Mouse (Mus musculus) forebrain, embryonic 15.5 days (tissue): ENCODE results near the gene Ptpn11. TPM values are rescaled to one million over a fixed set of nuclear protein-coding genes. Genes with fewer than 3 reads are reported as not detected.
"Not testable (repeated sequence)": the region's sequence is repeated elsewhere in the genome, so short reads cannot be mapped to it uniquely, and the experiment has no call there.

Experiments used
- ATAC-seq: fragments of 200-750 bp; cut with Nextera tagmentation; replicated peaks from 2 replicates; pipeline ENCODE4 v1.8.0; 2017; ENCODE audit warnings: mild to moderate bottlenecking, moderate TSS enrichment, moderate library complexity
- H3K27ac ChIP-seq: fragments of 300-500 bp; sonication (generic); replicated peaks from 2 replicates; pipeline ENCODE4 v1.5.1; 2015; ENCODE audit warnings: mild to moderate bottlenecking, inconsistent platforms
- H3K27me3 ChIP-seq: fragments of 300-500 bp; sonication (generic); 2 replicates; pipeline ENCODE4 v1.6.1; 2015; ENCODE audit warnings: inconsistent platforms
- H3K36me3 ChIP-seq: fragments of 300-500 bp; sonication (generic); 2 replicates; pipeline ENCODE4 v1.6.1; 2015; ENCODE audit warnings: mild to moderate bottlenecking, inconsistent platforms
- H3K4me1 ChIP-seq: fragments of 300-500 bp; sonication (generic); 2 replicates; pipeline ENCODE4 v1.6.1; 2015; ENCODE audit warnings: inconsistent platforms
- H3K4me2 ChIP-seq: fragments of 300-500 bp; sonication (generic); replicated peaks from 2 replicates; pipeline ENCODE4 v1.6.1; 2015; ENCODE audit warnings: mild to moderate bottlenecking, inconsistent platforms
- H3K4me3 ChIP-seq: fragments of 300-500 bp; sonication (generic); 2 replicates; pipeline ENCODE4 v1.5.1; 2015; ENCODE audit warnings: mild to moderate bottlenecking, inconsistent platforms
- H3K9ac ChIP-seq: fragments of 300-500 bp; sonication (generic); replicated peaks from 2 replicates; pipeline ENCODE4 v1.6.1; 2015; ENCODE audit warnings: mild to moderate bottlenecking, inconsistent platforms
- H3K9me3 ChIP-seq: fragments of 300-500 bp; sonication (generic); 2 replicates; pipeline ENCODE4 v1.6.1; 2016; ENCODE audit warnings: inconsistent platforms
- WGBS: fragments of 180-500 bp; shearing (Covaris S2); methylation state at CpG from one replicate; pipeline ENCODE4 v1.1.7; 2015; ENCODE audit warnings: mixed read lengths; 5-methylcytosine and 5-hydroxymethylcytosine counted together
- polyA plus RNA-seq: library from polyadenylated mRNA; unstranded; fragments of >200 nt; fragmentation: Nextera tagmentation; extraction: Ambion mirVana; gene quantifications from 2 replicates; pipeline ENCODE4 v1.2.1, GENCODE M21; 2015

The Ptpn11 gene
- polyA plus RNA-seq, result 25.9 and 26.1 TPM in 2 replicates

GRCm38 (mm10) chr5:121190836-121191583 is at the start of gene Ptpn11:
Gene Ptpn11, minus strand, starts transcription at chr5:121191397.
- peak within 1 kb of the TSS; percentile 90 for H3K9ac ChIP-seq
- peak within 1 kb of the TSS; percentile 84 for H3K27ac ChIP-seq
- peak; percentile 95 for ATAC-seq
- no peaks in the 10 kb centered on the region for H3K27me3 ChIP-seq
- peak within 1 kb of the TSS; percentile 98 for H3K4me3 ChIP-seq
- H3K4me2 ChIP-seq, result peak within 1 kb of the TSS; percentile 81
- H3K36me3 ChIP-seq, result no peaks in the 10 kb centered on the region
- H3K9me3 ChIP-seq, result no peaks in the 10 kb centered on the region
- under 1% methylated on average over 98 of the region's 98 CpGs for WGBS
- H3K4me1 ChIP-seq, result peaks cover 39% of the 10 kb centered on the region

DNA sequence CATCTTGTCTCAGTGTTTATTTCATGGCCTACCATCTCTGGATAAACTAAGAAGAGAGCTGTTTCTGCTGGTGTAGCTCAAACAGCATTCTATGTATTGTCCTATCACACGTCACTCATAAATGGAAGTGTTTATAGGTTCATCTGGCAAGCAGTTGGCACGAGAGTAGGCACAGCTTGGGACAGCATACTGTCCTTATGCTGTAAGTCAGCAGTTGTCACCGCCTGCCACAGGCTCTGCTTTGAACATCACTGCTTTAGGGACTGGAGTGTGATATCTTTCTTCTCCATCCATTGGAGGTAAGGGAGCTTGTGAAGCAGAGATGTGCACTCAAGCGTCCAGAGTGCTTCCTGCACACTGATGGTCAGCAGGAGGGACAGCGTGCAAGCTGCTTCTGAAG is 48.6 kb upstream of the Ptpn11 start:
- peak; percentile 78 for ATAC-seq
- Histone ChIP-seq H3K27me3 (no peaks in the 10 kb centered on the region), H3K27ac (peak overlapping the region; percentile 63), H3K4me3 (no peak overlapping the region), H3K9ac (no peak overlapping the region), H3K4me1 (peaks cover 20% of the 10 kb centered on the region), H3K9me3 (no peaks in the 10 kb centered on the region), H3K4me2 (no peak overlapping the region), H3K36me3 (no peaks in the 10 kb centered on the region)
- WGBS, result 62% methylated on average over 5 of the region's 5 CpGs

DNA sequence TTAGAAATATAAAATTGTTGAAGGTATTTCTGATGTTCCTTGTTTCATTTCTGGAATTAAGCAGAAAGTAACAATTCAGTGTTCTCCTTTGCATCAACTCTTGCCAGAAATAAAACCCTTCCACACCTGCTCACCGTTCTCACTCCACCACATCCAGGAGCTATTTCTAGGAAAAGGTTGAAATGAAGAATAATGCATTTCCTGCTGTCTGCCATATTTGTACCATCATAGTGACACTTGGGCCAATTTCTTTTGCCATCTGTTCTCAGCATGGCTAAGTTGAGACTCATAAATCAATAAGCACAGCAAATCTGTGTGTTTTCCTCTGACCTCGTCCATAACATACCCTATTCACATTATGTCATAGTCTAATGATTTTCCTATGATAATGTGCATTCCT is 47.0 kb upstream of the Ptpn11 start:
- Histone ChIP-seq H3K36me3 (no peaks in the 10 kb centered on the region), H3K4me3 (no peak overlapping the region), H3K27ac (no peak overlapping the region), H3K9me3 (no peaks in the 10 kb centered on the region), H3K4me2 (no peak overlapping the region), H3K4me1 (peaks cover 20% of the 10 kb centered on the region), H3K9ac (no peak overlapping the region), H3K27me3 (no peaks in the 10 kb centered on the region)
- no peak for ATAC-seq
- whole genome bisulfite sequencing, result 59% methylated on average over 2 of the region's 2 CpGs

GRCm38 (mm10) chr5:121236171-121236570 is 45.0 kb upstream of the Ptpn11 start:
- H3K9me3 ChIP-seq, result no peaks in the 10 kb centered on the region
- H3K36me3 ChIP-seq, result no peaks in the 10 kb centered on the region
- peaks cover 20% of the 10 kb centered on the region for H3K4me1 ChIP-seq
- no peak for ATAC-seq
- WGBS, result 67% methylated on average over 5 of the region's 5 CpGs
- no peak overlapping the region for H3K4me3 ChIP-seq
- no peaks in the 10 kb centered on the region for H3K27me3 ChIP-seq
- H3K9ac ChIP-seq, result no peak overlapping the region
- no peak overlapping the region for H3K4me2 ChIP-seq
- 0 out of 2 replicates have a peak overlapping the region, but pooled peaks have one; percentile 17 for H3K27ac ChIP-seq

DNA sequence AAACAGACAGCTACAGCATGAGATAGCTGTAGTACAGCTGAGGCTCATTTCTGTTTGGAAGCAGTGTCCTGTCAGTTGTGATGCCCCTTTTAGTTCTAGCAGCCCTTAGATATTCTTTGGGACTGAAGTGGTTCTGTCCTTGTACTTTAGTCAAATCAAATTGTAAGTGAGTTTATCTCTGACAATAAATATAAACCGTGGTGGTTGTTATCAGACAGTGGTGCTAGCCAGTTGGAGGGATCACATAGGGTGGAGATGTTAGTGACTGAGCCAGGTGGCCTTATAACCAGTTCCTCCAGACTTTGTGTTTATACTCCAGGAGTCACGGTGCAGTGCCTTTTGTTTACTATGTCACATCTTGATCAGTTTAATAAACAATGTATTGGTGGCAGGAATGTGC is 42.5 kb upstream of the Ptpn11 start:
- no peaks in the 10 kb centered on the region for H3K9me3 ChIP-seq
- H3K4me2 ChIP-seq, result no peak overlapping the region
- no peak overlapping the region for H3K4me3 ChIP-seq
- H3K36me3 ChIP-seq, result no peaks in the 10 kb centered on the region
- ATAC-seq, result no peak
- H3K27ac ChIP-seq, result no peak overlapping the region
- WGBS, result 100% methylated on average over 2 of the region's 2 CpGs
- no peak overlapping the region for H3K9ac ChIP-seq
- H3K27me3 ChIP-seq, result no peaks in the 10 kb centered on the region
- H3K4me1 ChIP-seq, result peaks cover 10% of the 10 kb centered on the region; the same call in 1 of the 2 replicates

DNA sequence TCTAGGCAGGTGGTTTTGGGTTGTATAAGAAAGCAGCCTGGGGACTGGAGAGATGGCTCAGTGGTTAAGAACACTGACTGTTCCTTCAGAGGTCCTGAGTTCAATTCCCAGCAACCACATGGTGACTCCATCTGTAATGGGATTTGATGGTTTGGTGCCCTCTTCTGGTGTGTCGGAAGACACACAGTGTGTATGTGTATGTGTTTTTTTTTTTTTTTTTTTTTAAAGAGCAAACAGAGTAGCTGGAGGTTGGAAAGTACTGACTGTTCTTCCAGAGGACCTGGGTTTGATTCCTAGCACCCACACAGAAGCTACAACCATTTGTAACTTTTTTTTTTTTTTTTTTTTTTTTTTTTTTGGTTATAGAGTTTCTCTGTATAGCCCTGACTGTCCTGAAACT is 41.6 kb upstream of the Ptpn11 start:
- Histone ChIP-seq H3K4me3 (no peak overlapping the region), H3K9me3 (no peaks in the 10 kb centered on the region), H3K9ac (no peak overlapping the region), H3K27ac (no peak overlapping the region), H3K4me2 (no peak overlapping the region), H3K4me1 (peaks cover 9% of the 10 kb centered on the region), H3K36me3 (no peaks in the 10 kb centered on the region), H3K27me3 (no peaks in the 10 kb centered on the region)
- no peak for ATAC-seq
- 100% methylated on average over 1 of the region's 1 CpGs for WGBS

GRCm38 (mm10) chr5:121230811-121231210 is 39.6 kb upstream of the Ptpn11 start:
- no peaks in the 10 kb centered on the region for H3K9me3 ChIP-seq
- no peak overlapping the region for H3K9ac ChIP-seq
- no peak overlapping the region for H3K4me2 ChIP-seq
- H3K27me3 ChIP-seq, result no peaks in the 10 kb centered on the region
- H3K4me3 ChIP-seq, result no peak overlapping the region
- no peak for ATAC-seq
- H3K36me3 ChIP-seq, result no peaks in the 10 kb centered on the region
- peaks cover 7% of the 10 kb centered on the region for H3K4me1 ChIP-seq
- 92% methylated on average over 9 of the region's 9 CpGs for WGBS
- H3K27ac ChIP-seq, result no peak overlapping the region

GRCm38 (mm10) chr5:121229182-121229581 is 38.0 kb upstream of the Ptpn11 start:
- ATAC-seq, result no peak
- no peaks in the 10 kb centered on the region for H3K36me3 ChIP-seq

GRCm38 (mm10) chr5:121227330-121227729 is 36.1 kb upstream of the Ptpn11 start:
- H3K4me1 ChIP-seq, result peaks cover 18% of the 10 kb centered on the region
- not testable (repeated sequence) for H3K9me3 ChIP-seq, H3K27ac ChIP-seq, H3K9ac ChIP-seq, H3K4me3 ChIP-seq, H3K4me2 ChIP-seq, H3K27me3 ChIP-seq, H3K36me3 ChIP-seq, ATAC-seq
- 86% methylated on average over 1 of the region's 1 CpGs for WGBS

More at GRCm38 (mm10) chr5:121229182-121229581, 38.0 kb upstream of the Ptpn11 start:
- peaks cover 11% of the 10 kb centered on the region for H3K4me1 ChIP-seq
- no peak overlapping the region for H3K9ac ChIP-seq
- no peaks in the 10 kb centered on the region for H3K27me3 ChIP-seq
- 89% methylated on average over 2 of the region's 2 CpGs for WGBS
- no peak overlapping the region for H3K4me2 ChIP-seq
- H3K4me3 ChIP-seq, result no peak overlapping the region
- H3K27ac ChIP-seq, result no peak overlapping the region
- H3K9me3 ChIP-seq, result no peaks in the 10 kb centered on the region

- Histone ChIP-seq H3K36me3 (no peaks in the 10 kb centered on the region), H3K4me1 (peaks cover 23% of the 10 kb centered on the region), H3K27me3 (no peaks in the 10 kb centered on the region), H3K4me3 (no peak overlapping the region), H3K9me3 (no peaks in the 10 kb centered on the region), H3K27ac (no peak overlapping the region), H3K9ac (no peak overlapping the region), H3K4me2 (no peak overlapping the region)
- ATAC-seq, result no peak
- WGBS, result 70% methylated on average over 4 of the region's 4 CpGs
These were observed 35.6 kb upstream of the Ptpn11 start for GRCm38 (mm10) chr5:121226845-121227244.

- no peak for ATAC-seq
- H3K36me3 ChIP-seq, result no peaks in the 10 kb centered on the region
- no peak overlapping the region for H3K4me2 ChIP-seq
- H3K27me3 ChIP-seq, result no peaks in the 10 kb centered on the region
- no peak overlapping the region for H3K4me3 ChIP-seq
- no peaks in the 10 kb centered on the region for H3K9me3 ChIP-seq
- peaks cover 28% of the 10 kb centered on the region for H3K4me1 ChIP-seq
- H3K27ac ChIP-seq, result no peak overlapping the region
- 69% methylated on average over 3 of the region's 3 CpGs for WGBS
- H3K9ac ChIP-seq, result no peak overlapping the region
These were observed 35.2 kb upstream of the Ptpn11 start for GRCm38 (mm10) chr5:121226406-121226805.

DNA sequence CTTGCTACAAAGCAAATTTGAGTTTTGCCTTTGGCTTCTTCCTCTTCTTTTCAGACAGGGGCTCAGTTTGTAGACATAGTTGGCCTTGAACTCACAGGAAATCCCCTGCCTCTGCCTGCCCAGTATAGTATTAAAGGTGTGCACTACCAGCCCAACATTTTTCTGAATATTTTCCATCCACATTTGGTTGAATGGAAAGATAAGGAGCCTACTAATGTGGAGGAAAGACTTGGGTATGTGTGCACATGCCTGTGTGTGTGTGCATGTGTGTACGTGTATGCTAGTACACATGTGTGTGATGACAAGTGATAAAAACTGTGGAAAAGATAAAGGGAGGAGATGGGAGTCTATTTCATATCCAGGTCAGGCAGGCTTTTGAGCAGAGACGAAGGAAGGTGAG is 34.7 kb upstream of the Ptpn11 start:
- Histone ChIP-seq H3K4me3 (no peak overlapping the region), H3K27me3 (no peaks in the 10 kb centered on the region), H3K4me2 (no peak overlapping the region), H3K9ac (no peak overlapping the region), H3K4me1 (peaks cover 30% of the 10 kb centered on the region), H3K36me3 (no peaks in the 10 kb centered on the region), H3K27ac (no peak overlapping the region), H3K9me3 (no peaks in the 10 kb centered on the region)
- no peak for ATAC-seq
- WGBS, result 78% methylated on average over 2 of the region's 2 CpGs

- H3K4me2 ChIP-seq, result no peak overlapping the region
- no peak for ATAC-seq
- 68% methylated on average over 3 of the region's 3 CpGs for WGBS
- no peaks in the 10 kb centered on the region for H3K9me3 ChIP-seq
- H3K27ac ChIP-seq, result no peak overlapping the region
- no peaks in the 10 kb centered on the region for H3K36me3 ChIP-seq
- H3K4me3 ChIP-seq, result no peak overlapping the region
- no peaks in the 10 kb centered on the region for H3K27me3 ChIP-seq
- peaks cover 31% of the 10 kb centered on the region for H3K4me1 ChIP-seq
- H3K9ac ChIP-seq, result no peak overlapping the region
These were observed 33.7 kb upstream of the Ptpn11 start for GRCm38 (mm10) chr5:121224856-121225255.
